Mouse (Mus musculus) forebrain, embryonic 14.5 days (tissue): ENCODE measurements around the gene Agpat3. TPM values are rescaled to one million over a fixed set of nuclear protein-coding genes. Genes with fewer than 3 reads are reported as not detected.

Experiments
- ATAC-seq: fragments of 200-750 bp; cut with Nextera tagmentation; 2 replicates; pipeline ENCODE4 v1.8.0; 2017; ENCODE audit warnings: mild to moderate bottlenecking, moderate library complexity
- DNase-seq: peaks from one replicate; pipeline ENCODE4 v3.0.0-alpha.2; 2015; ENCODE audit warnings: low spot score
- H3K27ac ChIP-seq: fragments of 300-500 bp; sonication (generic); 2 replicates; pipeline ENCODE4 v1.5.1; 2014; ENCODE audit warnings: low read depth, mild to moderate bottlenecking, control low read depth, low read length, moderate library complexity
- H3K27me3 ChIP-seq: fragments of 300-500 bp; sonication (generic); replicated peaks from 2 replicates; pipeline ENCODE4 v1.6.1; 2014; ENCODE audit warnings: low read length, control low read depth, mixed read lengths; ENCODE audit not compliant: control insufficient read depth, insufficient read depth
- H3K36me3 ChIP-seq: fragments of 300-500 bp; sonication (generic); 2 replicates; pipeline ENCODE4 v1.6.1; 2014; ENCODE audit warnings: low read length, control low read depth; ENCODE audit not compliant: control insufficient read depth, insufficient read depth
- H3K4me1 ChIP-seq: fragments of 300-500 bp; sonication (generic); 2 replicates; pipeline ENCODE4 v1.6.1; 2014; ENCODE audit warnings: antibody characterized with exemption, low read length, control low read depth; ENCODE audit not compliant: control insufficient read depth, insufficient read depth
- H3K4me2 ChIP-seq: fragments of 300-500 bp; sonication (generic); 2 replicates; pipeline ENCODE4 v1.6.1; 2014; ENCODE audit warnings: mild to moderate bottlenecking, control low read depth, low read length
- H3K4me3 ChIP-seq: fragments of 300-500 bp; sonication (generic); 2 replicates; pipeline ENCODE4 v1.5.1; 2014; ENCODE audit warnings: low read depth, low read length, control low read depth
- H3K9ac ChIP-seq: fragments of 300-500 bp; sonication (generic); 2 replicates; pipeline ENCODE4 v1.6.1; 2014; ENCODE audit warnings: mild to moderate bottlenecking, low read length, control low read depth, moderate library complexity
- H3K9me3 ChIP-seq: fragments of 300-500 bp; sonication (generic); replicated peaks from 2 replicates; pipeline ENCODE4 v1.6.1; 2016; ENCODE audit warnings: low read length, control low read depth, mixed read lengths; ENCODE audit not compliant: control insufficient read depth
- WGBS: fragments of 180-500 bp; shearing (Covaris S2); extraction: QIAGEN DNeasy Blood & Tissue Kit; methylation state at CpG from one replicate; pipeline ENCODE4 v1.1.7; 2014; 5-methylcytosine and 5-hydroxymethylcytosine counted together
- polyA plus RNA-seq: library from polyadenylated mRNA; unstranded; fragments of >200 nt; fragmentation: Nextera tagmentation; extraction: Ambion mirVana; gene quantifications from 2 replicates; pipeline ENCODE4 v1.2.1, GENCODE M21; 2014

Agpat3 gene
- polyA plus RNA-seq, 1 experiment from 2014 or later = 46.0 TPM

GRCm38 (mm10) chr10:78388216-78388980 is 36.1 kb upstream of the Agpat3 start:
- H3K4me3 ChIP-seq = no peak overlapping the region
- no peaks in the 10 kb centered on the region for H3K4me1 ChIP-seq
- no peaks in the 10 kb centered on the region for H3K9me3 ChIP-seq
- DNase-seq (no peak), ATAC-seq (no peak)
- 46% methylated on average over 20 of the region's 20 CpGs for WGBS
- peaks cover 18% of the 10 kb centered on the region for H3K27me3 ChIP-seq
- H3K4me2 ChIP-seq = no peak overlapping the region
- no peak overlapping the region for H3K27ac ChIP-seq
- H3K9ac ChIP-seq = no peak overlapping the region; the same call in 1 of the 2 replicates
- no peaks in the 10 kb centered on the region for H3K36me3 ChIP-seq

DNA sequence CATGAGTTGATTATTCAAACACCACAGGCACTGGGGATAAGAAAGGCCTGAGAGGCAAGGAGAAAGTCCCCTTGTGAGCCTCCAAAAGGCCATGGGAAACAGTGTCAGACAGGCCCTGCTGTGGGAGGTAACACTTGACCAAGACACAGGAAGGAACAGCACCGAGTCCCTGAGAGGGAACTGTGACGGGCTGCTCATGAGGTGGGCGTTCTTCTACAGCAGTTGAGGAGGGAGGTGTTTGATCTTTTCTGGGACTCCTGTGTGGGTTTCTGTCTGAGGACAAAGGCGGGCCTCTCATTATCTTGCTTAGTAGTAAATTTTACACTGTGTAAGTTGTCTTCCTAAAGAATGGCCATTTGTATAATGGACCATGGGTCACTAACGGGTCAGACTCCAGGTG is 33.2 kb upstream of the Agpat3 start:
- H3K9me3 ChIP-seq = no peaks in the 10 kb centered on the region
- H3K4me1 ChIP-seq = no peaks in the 10 kb centered on the region
- H3K36me3 ChIP-seq = no peaks in the 10 kb centered on the region
- no peak overlapping the region for H3K9ac ChIP-seq
- H3K27ac ChIP-seq = no peak overlapping the region
- ATAC-seq (no peak), DNase-seq (no peak)
- H3K4me3 ChIP-seq = no peak overlapping the region
- H3K27me3 ChIP-seq = no peaks in the 10 kb centered on the region
- no peak overlapping the region for H3K4me2 ChIP-seq
- 66% methylated on average over 5 of the region's 5 CpGs for WGBS

- Histone ChIP-seq H3K4me3 (no peak overlapping the region), H3K9me3 (no peaks in the 10 kb centered on the region), H3K9ac (no peak overlapping the region), H3K27ac (no peak overlapping the region), H3K4me1 (no peaks in the 10 kb centered on the region), H3K4me2 (no peak overlapping the region), H3K36me3 (no peaks in the 10 kb centered on the region), H3K27me3 (no peaks in the 10 kb centered on the region)
- 70% methylated on average over 3 of the region's 3 CpGs for WGBS
- DNase-seq (no peak), ATAC-seq (no peak)
Measured at GRCm38 (mm10) chr10:78383567-78383966, 31.3 kb upstream of the Agpat3 start.

GRCm38 (mm10) chr10:78378516-78378915 is 26.2 kb upstream of the Agpat3 start:
- Histone ChIP-seq H3K4me1 (no peaks in the 10 kb centered on the region), H3K4me2 (no peak overlapping the region), H3K9ac (no peak overlapping the region), H3K36me3 (no peaks in the 10 kb centered on the region), H3K4me3 (no peak overlapping the region), H3K27ac (no peak overlapping the region), H3K9me3 (no peaks in the 10 kb centered on the region), H3K27me3 (no peaks in the 10 kb centered on the region)
- WGBS = 97% methylated on average over 6 of the region's 7 CpGs
- no peak for ATAC-seq
- DNase-seq = no peak

- no peaks in the 10 kb centered on the region for H3K27me3 ChIP-seq
- no peak overlapping the region for H3K27ac ChIP-seq
- H3K4me3 ChIP-seq = no peak overlapping the region
- H3K36me3 ChIP-seq = no peaks in the 10 kb centered on the region
- H3K4me1 ChIP-seq = no peaks in the 10 kb centered on the region
- ATAC-seq (no peak), DNase-seq (no peak)
- H3K9ac ChIP-seq = no peak overlapping the region
- H3K9me3 ChIP-seq = no peaks in the 10 kb centered on the region
- no peak overlapping the region for H3K4me2 ChIP-seq
- WGBS = 77% methylated on average over 27 of the region's 27 CpGs
Measured at GRCm38 (mm10) chr10:78372681-78373668, 20.7 kb upstream of the Agpat3 start.

GRCm38 (mm10) chr10:78371746-78372145 is 19.5 kb upstream of the Agpat3 start:
- Histone ChIP-seq H3K9ac (no peak overlapping the region), H3K27me3 (no peaks in the 10 kb centered on the region), H3K4me3 (no peak overlapping the region), H3K36me3 (no peaks in the 10 kb centered on the region), H3K4me2 (no peak overlapping the region), H3K9me3 (no peaks in the 10 kb centered on the region), H3K4me1 (no peaks in the 10 kb centered on the region), H3K27ac (no peak overlapping the region)
- 86% methylated on average over 6 of the region's 6 CpGs for WGBS
- DNase-seq (no peak), ATAC-seq (no peak)

DNA sequence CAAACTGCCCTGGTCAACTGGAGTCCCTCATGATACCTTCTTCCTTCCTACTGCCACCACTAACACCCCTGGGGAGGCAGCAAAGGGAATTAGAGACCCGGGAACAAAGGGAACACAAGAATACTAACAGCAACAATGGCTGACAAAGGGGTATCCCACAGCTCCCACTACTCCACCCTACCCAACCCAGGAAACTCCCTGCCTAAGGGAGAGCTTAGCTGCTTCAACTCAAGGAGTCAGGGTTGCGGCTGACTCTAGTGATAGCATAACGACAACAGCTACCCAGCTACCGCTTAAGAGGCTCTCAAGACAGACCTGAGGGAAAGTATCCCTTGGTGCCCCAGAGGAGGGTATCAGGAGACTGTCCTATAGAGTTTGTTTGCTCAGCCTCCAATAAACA is 15.3 kb upstream of the Agpat3 start:
- WGBS = 54% methylated on average over 4 of the region's 4 CpGs
- Histone ChIP-seq H3K9ac (no peak overlapping the region), H3K27me3 (no peaks in the 10 kb centered on the region), H3K4me3 (no peak overlapping the region), H3K27ac (no peak overlapping the region), H3K4me2 (no peak overlapping the region), H3K36me3 (no peaks in the 10 kb centered on the region), H3K4me1 (no peaks in the 10 kb centered on the region), H3K9me3 (no peaks in the 10 kb centered on the region)
- no peak for ATAC-seq
- no peak for DNase-seq

DNA sequence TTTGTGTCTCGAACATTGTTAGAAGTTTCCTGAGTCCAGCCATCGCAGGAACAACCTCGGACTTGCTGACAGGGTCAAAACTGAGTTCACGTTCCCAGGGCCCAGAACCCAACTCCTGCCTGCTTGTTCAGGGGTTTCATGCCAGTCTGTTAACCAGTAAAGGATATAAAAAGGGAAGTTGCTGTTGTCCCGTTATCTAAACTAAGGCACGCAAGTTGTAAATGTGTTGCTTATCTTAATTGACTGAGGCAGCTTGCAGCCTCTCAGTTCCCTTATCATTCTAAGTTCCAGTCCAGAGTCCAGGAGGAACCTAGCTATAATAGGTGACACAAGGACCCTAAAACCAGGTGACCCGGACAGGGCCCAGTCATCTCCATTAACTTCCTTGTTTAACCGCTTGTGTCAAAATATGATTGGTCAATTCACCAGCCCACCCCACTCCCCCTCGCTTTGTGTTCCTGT is 14.6 kb upstream of the Agpat3 start:
- no peak overlapping the region for H3K27ac ChIP-seq
- ATAC-seq (no peak), DNase-seq (no peak)
- H3K27me3 ChIP-seq = no peaks in the 10 kb centered on the region
- WGBS = 66% methylated on average over 9 of the region's 9 CpGs
- H3K36me3 ChIP-seq = no peaks in the 10 kb centered on the region
- H3K4me2 ChIP-seq = no peak overlapping the region
- no peaks in the 10 kb centered on the region for H3K9me3 ChIP-seq
- H3K4me1 ChIP-seq = no peaks in the 10 kb centered on the region
- no peak overlapping the region for H3K4me3 ChIP-seq
- H3K9ac ChIP-seq = no peak overlapping the region
